Mouse (Mus musculus): ENCODE results near the gene Rptor. TPM values are rescaled to one million over a fixed set of nuclear protein-coding genes. Genes with fewer than 3 reads are reported as not detected.

Rptor gene
- polyA plus RNA-seq, 1 experiment from 2014 or later: 9.8 TPM

GRCm38 (mm10) chr11:119784672-119785341 lies 182.1 kb downstream of the Rptor start:
- no peaks in the 10 kb centered on the region for H3K36me3 ChIP-seq (ENCODE audit: control insufficient read depth, insufficient read depth, low read length)
- 77% methylated on average over 12 of the region's 12 CpGs for WGBS (ENCODE audit: insufficient replicate concordance)
- no peaks in the 10 kb centered on the region for H3K27me3 ChIP-seq (ENCODE audit: control insufficient read depth, insufficient read depth, low read length)
- H3K4me2 ChIP-seq: no peak overlapping the region
- H3K27ac ChIP-seq (ENCODE audit: low read depth, low read length): no peak overlapping the region
- no peak overlapping the region for H3K4me3 ChIP-seq (ENCODE audit: low read depth, low read length)
- peaks cover 13% of the 10 kb centered on the region for H3K4me1 ChIP-seq (ENCODE audit: control insufficient read depth, insufficient read depth, low read length)
- no peaks in the 10 kb centered on the region for H3K9me3 ChIP-seq (replicated peaks; ENCODE audit: control insufficient read depth, low read length)
- no peak for ATAC-seq (replicated peaks; ENCODE audit: insufficient number of reproducible peaks, low FRiP score, low TSS enrichment)
- no peak overlapping the region for H3K9ac ChIP-seq (ENCODE audit: low read depth, low read length)

DNA sequence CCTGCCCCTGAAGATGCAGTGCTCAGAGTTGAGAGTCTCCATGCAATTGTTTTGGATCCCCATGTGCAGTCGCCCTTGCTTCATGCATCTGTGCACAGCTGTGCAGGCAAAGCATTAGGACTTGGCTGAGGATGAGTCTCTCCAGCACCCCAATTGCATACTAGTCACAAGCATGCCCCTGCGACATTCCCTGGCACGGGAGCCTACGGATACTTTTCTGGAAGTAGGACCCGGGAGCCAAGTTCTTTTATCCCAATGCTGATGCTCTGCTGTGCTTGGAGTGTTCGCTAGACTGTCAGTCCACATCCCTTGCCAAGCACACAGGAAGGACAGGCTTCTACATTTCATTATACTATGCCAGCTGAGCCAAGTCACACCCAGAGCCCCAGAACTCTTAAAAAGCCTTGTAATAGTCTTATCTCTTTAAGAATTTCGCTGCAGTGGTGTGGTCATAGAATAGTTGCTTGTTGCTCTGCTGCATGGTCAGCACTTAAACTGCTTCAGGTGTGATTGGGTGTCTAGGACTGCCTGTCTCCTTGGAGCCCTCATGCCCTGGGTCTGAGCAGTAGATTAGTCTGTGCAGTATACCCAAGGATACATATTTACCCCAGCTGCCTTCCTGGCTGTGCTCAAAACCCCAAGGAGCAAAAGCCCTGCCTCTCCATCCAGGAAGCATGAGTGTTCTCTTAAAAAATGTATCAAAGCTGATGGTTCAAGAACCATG lies 183.1 kb downstream of the Rptor start:
- Histone ChIP-seq H3K4me2 (no peak overlapping the region), H3K4me3 (ENCODE audit: low read depth, low read length) (no peak overlapping the region), H3K27me3 (ENCODE audit: control insufficient read depth, insufficient read depth, low read length) (no peaks in the 10 kb centered on the region), H3K36me3 (ENCODE audit: control insufficient read depth, insufficient read depth, low read length) (no peaks in the 10 kb centered on the region), H3K27ac (ENCODE audit: low read depth, low read length) (no peak overlapping the region), H3K4me1 (ENCODE audit: control insufficient read depth, insufficient read depth, low read length) (peaks cover 16% of the 10 kb centered on the region), H3K9ac (ENCODE audit: low read depth, low read length) (no peak overlapping the region), H3K9me3 (replicated peaks; ENCODE audit: control insufficient read depth, low read length) (no peaks in the 10 kb centered on the region)
- 89% methylated on average over 7 of the region's 7 CpGs for WGBS (ENCODE audit: insufficient replicate concordance)
- no peak for ATAC-seq (replicated peaks; ENCODE audit: insufficient number of reproducible peaks, low FRiP score, low TSS enrichment)

DNA sequence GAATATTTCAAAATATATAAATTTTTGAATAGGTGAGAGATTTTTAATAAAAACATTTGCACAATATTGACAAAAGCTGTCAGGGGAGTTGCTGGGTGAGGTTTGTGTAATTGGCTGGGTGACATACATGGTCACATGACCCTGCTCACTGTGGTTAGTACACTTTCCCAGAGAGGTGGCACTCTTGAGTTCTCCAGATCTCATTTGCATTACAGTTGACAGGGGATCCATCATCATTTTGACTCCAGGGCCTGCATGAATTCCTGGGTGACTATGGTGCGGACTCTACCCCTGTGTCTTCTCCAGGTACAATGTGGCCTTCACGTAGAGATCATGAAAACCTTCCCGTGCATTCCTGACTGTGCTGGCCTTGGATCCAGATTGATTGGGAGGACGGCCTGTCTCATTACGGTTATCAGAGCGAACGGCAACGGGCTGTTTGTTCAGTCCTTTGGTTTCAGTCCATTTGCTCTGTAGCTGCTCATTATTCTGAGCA lies 183.7 kb downstream of the Rptor start:
- no peak overlapping the region for H3K27ac ChIP-seq (ENCODE audit: low read depth, low read length)
- no peak for ATAC-seq (replicated peaks; ENCODE audit: insufficient number of reproducible peaks, low FRiP score, low TSS enrichment)
- WGBS (ENCODE audit: insufficient replicate concordance): 87% methylated on average over 8 of the region's 8 CpGs

DNA sequence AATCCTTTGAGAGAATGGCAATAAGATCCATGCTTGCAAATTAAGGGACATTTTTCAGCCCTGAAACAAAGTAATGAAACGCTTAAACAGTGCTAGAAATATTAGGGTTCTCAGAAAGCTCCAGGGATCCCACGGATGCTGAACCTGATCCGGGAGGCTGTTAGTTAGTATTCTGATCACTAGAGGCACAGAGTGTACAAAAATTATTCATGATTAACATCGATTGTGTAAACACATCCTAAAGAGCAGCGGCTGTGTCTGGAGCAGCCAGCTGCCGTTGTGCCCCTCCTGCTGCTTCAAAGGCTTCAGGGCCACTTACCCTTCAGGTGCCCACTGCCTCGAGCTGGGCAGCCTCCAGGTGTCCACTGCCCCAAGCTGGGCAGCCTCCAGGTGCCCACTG lies 185.8 kb downstream of the Rptor start:
- 83% methylated on average over 7 of the region's 7 CpGs for WGBS (ENCODE audit: insufficient replicate concordance)
- Histone ChIP-seq H3K4me2 (no peak overlapping the region), H3K9ac (ENCODE audit: low read depth, low read length) (no peak overlapping the region), H3K27ac (ENCODE audit: low read depth, low read length) (no peak overlapping the region), H3K9me3 (replicated peaks; ENCODE audit: control insufficient read depth, low read length) (no peaks in the 10 kb centered on the region), H3K4me3 (ENCODE audit: low read depth, low read length) (no peak overlapping the region), H3K36me3 (ENCODE audit: control insufficient read depth, insufficient read depth, low read length) (no peaks in the 10 kb centered on the region), H3K27me3 (ENCODE audit: control insufficient read depth, insufficient read depth, low read length) (no peaks in the 10 kb centered on the region), H3K4me1 (ENCODE audit: control insufficient read depth, insufficient read depth, low read length) (peaks cover 30% of the 10 kb centered on the region)
- ATAC-seq (replicated peaks; ENCODE audit: insufficient number of reproducible peaks, low FRiP score, low TSS enrichment): no peak

More for the DNA sequence above, 183.7 kb downstream of the Rptor start:
- no peaks in the 10 kb centered on the region for H3K27me3 ChIP-seq (ENCODE audit: control insufficient read depth, insufficient read depth, low read length)
- no peaks in the 10 kb centered on the region for H3K36me3 ChIP-seq (ENCODE audit: control insufficient read depth, insufficient read depth, low read length)
- no peak overlapping the region for H3K4me3 ChIP-seq (ENCODE audit: low read depth, low read length)
- peaks cover 16% of the 10 kb centered on the region for H3K4me1 ChIP-seq (ENCODE audit: control insufficient read depth, insufficient read depth, low read length)
- no peak overlapping the region for H3K9ac ChIP-seq (ENCODE audit: low read depth, low read length)
- no peaks in the 10 kb centered on the region for H3K9me3 ChIP-seq (replicated peaks; ENCODE audit: control insufficient read depth, low read length)
- H3K4me2 ChIP-seq: no peak overlapping the region

- Histone ChIP-seq H3K27ac (ENCODE audit: low read depth, low read length) (no peak overlapping the region), H3K36me3 (ENCODE audit: control insufficient read depth, insufficient read depth, low read length) (no peaks in the 10 kb centered on the region), H3K9me3 (replicated peaks; ENCODE audit: control insufficient read depth, low read length) (no peaks in the 10 kb centered on the region), H3K4me2 (no peak overlapping the region), H3K9ac (ENCODE audit: low read depth, low read length) (no peak overlapping the region), H3K27me3 (ENCODE audit: control insufficient read depth, insufficient read depth, low read length) (no peaks in the 10 kb centered on the region), H3K4me1 (ENCODE audit: control insufficient read depth, insufficient read depth, low read length) (peaks cover 27% of the 10 kb centered on the region), H3K4me3 (ENCODE audit: low read depth, low read length) (no peak overlapping the region)
- ATAC-seq (replicated peaks; ENCODE audit: insufficient number of reproducible peaks, low FRiP score, low TSS enrichment): no peak
- WGBS (ENCODE audit: insufficient replicate concordance): 65% methylated on average over 3 of the region's 3 CpGs
Observed at GRCm38 (mm10) chr11:119788919-119789713, 186.4 kb downstream of the Rptor start.

- no peaks in the 10 kb centered on the region for H3K36me3 ChIP-seq (ENCODE audit: control insufficient read depth, insufficient read depth, low read length)
- H3K9me3 ChIP-seq (replicated peaks; ENCODE audit: control insufficient read depth, low read length): no peaks in the 10 kb centered on the region
Observed at GRCm38 (mm10) chr11:119791923-119792564, 189.3 kb downstream of the Rptor start.

GRCm38 (mm10) chr11:119793378-119793777 lies 190.7 kb downstream of the Rptor start:
- H3K4me2 ChIP-seq: no peak overlapping the region
- no peaks in the 10 kb centered on the region for H3K9me3 ChIP-seq (replicated peaks; ENCODE audit: control insufficient read depth, low read length)
- no peak for ATAC-seq (replicated peaks; ENCODE audit: insufficient number of reproducible peaks, low FRiP score, low TSS enrichment)
- no peaks in the 10 kb centered on the region for H3K36me3 ChIP-seq (ENCODE audit: control insufficient read depth, insufficient read depth, low read length)
- no peak overlapping the region for H3K4me3 ChIP-seq (ENCODE audit: low read depth, low read length)
- no peaks in the 10 kb centered on the region for H3K27me3 ChIP-seq (ENCODE audit: control insufficient read depth, insufficient read depth, low read length)
- no peak overlapping the region for H3K27ac ChIP-seq (ENCODE audit: low read depth, low read length)
- 65% methylated on average over 6 of the region's 6 CpGs for WGBS (ENCODE audit: insufficient replicate concordance)
- no peak overlapping the region for H3K9ac ChIP-seq (ENCODE audit: low read depth, low read length)
- peaks cover 39% of the 10 kb centered on the region for H3K4me1 ChIP-seq (ENCODE audit: control insufficient read depth, insufficient read depth, low read length)

More at GRCm38 (mm10) chr11:119791923-119792564, 189.3 kb downstream of the Rptor start:
- Histone ChIP-seq H3K4me1 (ENCODE audit: control insufficient read depth, insufficient read depth, low read length) (peaks cover 36% of the 10 kb centered on the region), H3K9ac (ENCODE audit: low read depth, low read length) (no peak overlapping the region), H3K4me3 (ENCODE audit: low read depth, low read length) (no peak overlapping the region), H3K4me2 (no peak overlapping the region), H3K27me3 (ENCODE audit: control insufficient read depth, insufficient read depth, low read length) (no peaks in the 10 kb centered on the region), H3K27ac (ENCODE audit: low read depth, low read length) (no peak overlapping the region)
- WGBS (ENCODE audit: insufficient replicate concordance): 83% methylated on average over 10 of the region's 10 CpGs
- ATAC-seq (replicated peaks; ENCODE audit: insufficient number of reproducible peaks, low FRiP score, low TSS enrichment): no peak

GRCm38 (mm10) chr11:119794020-119794419 lies 191.3 kb downstream of the Rptor start:
- Histone ChIP-seq H3K27ac (ENCODE audit: low read depth, low read length) (no peak overlapping the region), H3K4me1 (ENCODE audit: control insufficient read depth, insufficient read depth, low read length) (peaks cover 41% of the 10 kb centered on the region), H3K36me3 (ENCODE audit: control insufficient read depth, insufficient read depth, low read length) (no peaks in the 10 kb centered on the region), H3K27me3 (ENCODE audit: control insufficient read depth, insufficient read depth, low read length) (no peaks in the 10 kb centered on the region), H3K4me2 (no peak overlapping the region), H3K9me3 (replicated peaks; ENCODE audit: control insufficient read depth, low read length) (no peaks in the 10 kb centered on the region), H3K9ac (ENCODE audit: low read depth, low read length) (no peak overlapping the region), H3K4me3 (ENCODE audit: low read depth, low read length) (no peak overlapping the region)
- 89% methylated on average over 1 of the region's 1 CpGs for WGBS (ENCODE audit: insufficient replicate concordance)
- ATAC-seq (replicated peaks; ENCODE audit: insufficient number of reproducible peaks, low FRiP score, low TSS enrichment): no peak
